Mouse (Mus musculus) cortical plate, adult 2 months (tissue): ENCODE data around the gene Zc3hav1l.

Experiments used
- CTCF ChIP-seq: fragments of 200-500 bp; IDR thresholded peaks from 2 replicates; pipeline ENCODE4 v1.5.1; 2011; ENCODE audit warnings: mild to moderate bottlenecking, control low read depth, low read length; ENCODE audit not compliant: insufficient read depth; ENCODE audit errors: extremely low read depth
- POLR2A ChIP-seq: fragments of 200-500 bp; IDR thresholded peaks from 2 replicates; pipeline ENCODE4 v1.6.1; 2011; ENCODE audit warnings: mild to moderate bottlenecking, low read length, control low read depth; ENCODE audit not compliant: insufficient read depth; ENCODE audit errors: extremely low read depth

GRCm38 (mm10) chr6:38347875-38348274 is 48.8 kb upstream of the Zc3hav1l start:
- TF ChIP-seq CTCF: no peak
- TF ChIP-seq POLR2A: no peak
